Mouse (Mus musculus): Measurements from ENCODE around the gene Ptpn18. TPM values are rescaled to one million over a fixed set of nuclear protein-coding genes. Genes with fewer than 3 reads are reported as not detected.
A peak's percentile ranks its signal among the peaks of the same experiment; 100 is the strongest.

Ptpn18 gene
- polyA plus RNA-seq, 1 experiment = 587 TPM

GRCm38 (mm10) chr1:34485461-34486188, 26.1 kb downstream of the Ptpn18 start:
- DNase-seq (ENCODE audit: low read depth in 1 of 2, low spot score in 2 of 2) = peak; percentile 67 to 74
- Histone ChIP-seq H3K36me3 (ENCODE audit: control insufficient read depth, insufficient read depth, low read length) (no peaks in the 10 kb centered on the region), H3K27ac (ENCODE audit: insufficient read depth, low read length) (peak overlapping the region; percentile 75), H3K4me1 (ENCODE audit: control insufficient read depth, insufficient read depth, insufficient read length) (peaks cover 27% of the 10 kb centered on the region), H3K4me3 (ENCODE audit: extremely low read depth, insufficient read depth, insufficient read length) (peak overlapping the region; percentile 51), H3K27me3 (ENCODE audit: control insufficient read depth, insufficient read depth, low read length) (no peaks in the 10 kb centered on the region)
- 6% methylated on average over 25 of the region's 25 CpGs for WGBS
- TF ChIP-seq POLR2A (IDR thresholded peaks at IDR 0.05; ENCODE audit: low read depth, low read length) = no peak
- TF ChIP-seq CTCF (IDR thresholded peaks at IDR 0.05; ENCODE audit: extremely low read depth, insufficient read depth, insufficient read length, insufficient replicate concordance) = peak; percentile 85; the same call in 1 of the 2 replicates

- Histone ChIP-seq H3K27me3 (ENCODE audit: control insufficient read depth, insufficient read depth, low read length) (no peaks in the 10 kb centered on the region), H3K36me3 (ENCODE audit: control insufficient read depth, insufficient read depth, low read length) (no peaks in the 10 kb centered on the region)
- WGBS = 89% methylated on average over 3 of the region's 3 CpGs
Observed at GRCm38 (mm10) chr1:34487383-34487782, 27.8 kb downstream of the Ptpn18 start.

GRCm38 (mm10) chr1:34489852-34490541, 30.4 kb downstream of the Ptpn18 start:
- no peak for DNase-seq (ENCODE audit: low read depth in 1 of 2, low spot score in 2 of 2)
- H3K4me1 ChIP-seq (ENCODE audit: control insufficient read depth, insufficient read depth, insufficient read length) = peaks cover 4% of the 10 kb centered on the region; the same call in 1 of the 2 replicates
- no peak overlapping the region for H3K4me3 ChIP-seq (ENCODE audit: extremely low read depth, insufficient read depth, insufficient read length)
- no peak overlapping the region for H3K27ac ChIP-seq (ENCODE audit: insufficient read depth, low read length)
- H3K27me3 ChIP-seq (ENCODE audit: control insufficient read depth, insufficient read depth, low read length) = no peaks in the 10 kb centered on the region
- H3K36me3 ChIP-seq (ENCODE audit: control insufficient read depth, insufficient read depth, low read length) = no peaks in the 10 kb centered on the region
- TF ChIP-seq CTCF (IDR thresholded peaks at IDR 0.05; ENCODE audit: extremely low read depth, insufficient read depth, insufficient read length, insufficient replicate concordance) (no peak), POLR2A (IDR thresholded peaks at IDR 0.05; ENCODE audit: low read depth, low read length) (no peak)
- WGBS = 59% methylated on average over 6 of the region's 6 CpGs

More at GRCm38 (mm10) chr1:34487383-34487782, 27.8 kb downstream of the Ptpn18 start:
- Histone ChIP-seq H3K4me1 (ENCODE audit: control insufficient read depth, insufficient read depth, insufficient read length) (peaks cover 14% of the 10 kb centered on the region; the same call in 1 of the 2 replicates), H3K4me3 (ENCODE audit: extremely low read depth, insufficient read depth, insufficient read length) (no peak overlapping the region), H3K27ac (ENCODE audit: insufficient read depth, low read length) (no peak overlapping the region)
- no peak for TF ChIP-seq POLR2A (IDR thresholded peaks at IDR 0.05; ENCODE audit: low read depth, low read length)
- TF ChIP-seq CTCF (IDR thresholded peaks at IDR 0.05; ENCODE audit: extremely low read depth, insufficient read depth, insufficient read length, insufficient replicate concordance) = no peak
- no peak for DNase-seq (ENCODE audit: low read depth in 1 of 2, low spot score in 2 of 2)

- TF ChIP-seq POLR2A (IDR thresholded peaks at IDR 0.05; ENCODE audit: low read depth, low read length) = no peak
- TF ChIP-seq CTCF (IDR thresholded peaks at IDR 0.05; ENCODE audit: extremely low read depth, insufficient read depth, insufficient read length, insufficient replicate concordance) = no peak
- no peaks in the 10 kb centered on the region for H3K27me3 ChIP-seq (ENCODE audit: control insufficient read depth, insufficient read depth, low read length)
- no peaks in the 10 kb centered on the region for H3K4me1 ChIP-seq (ENCODE audit: control insufficient read depth, insufficient read depth, insufficient read length)
- 38% methylated on average over 4 of the region's 4 CpGs for WGBS
- no peak for DNase-seq (ENCODE audit: low read depth in 1 of 2, low spot score in 2 of 2)
- H3K36me3 ChIP-seq (ENCODE audit: control insufficient read depth, insufficient read depth, low read length) = no peaks in the 10 kb centered on the region
- no peak overlapping the region for H3K27ac ChIP-seq (ENCODE audit: insufficient read depth, low read length)
- H3K4me3 ChIP-seq (ENCODE audit: extremely low read depth, insufficient read depth, insufficient read length) = no peak overlapping the region
Observed at GRCm38 (mm10) chr1:34491480-34491879, 31.9 kb downstream of the Ptpn18 start.

GRCm38 (mm10) chr1:34502991-34503390, 43.4 kb downstream of the Ptpn18 start:
- H3K36me3 ChIP-seq (ENCODE audit: control insufficient read depth, insufficient read depth, low read length) = no peaks in the 10 kb centered on the region
- no peaks in the 10 kb centered on the region for H3K27me3 ChIP-seq (ENCODE audit: control insufficient read depth, insufficient read depth, low read length)
- no peak overlapping the region for H3K4me3 ChIP-seq (ENCODE audit: extremely low read depth, insufficient read depth, insufficient read length)
- no peak overlapping the region for H3K27ac ChIP-seq (ENCODE audit: insufficient read depth, low read length)
- TF ChIP-seq POLR2A (IDR thresholded peaks at IDR 0.05; ENCODE audit: low read depth, low read length) (no peak), CTCF (IDR thresholded peaks at IDR 0.05; ENCODE audit: extremely low read depth, insufficient read depth, insufficient read length, insufficient replicate concordance) (no peak)
- DNase-seq (ENCODE audit: low read depth in 1 of 2, low spot score in 2 of 2) = no peak
- H3K4me1 ChIP-seq (ENCODE audit: control insufficient read depth, insufficient read depth, insufficient read length) = 0 out of 2 replicates have a peak, but pooled peaks cover 2% of the 10 kb centered on the region
- WGBS = 85% methylated on average over 3 of the region's 3 CpGs

GRCm38 (mm10) chr1:34505307-34505706, 45.7 kb downstream of the Ptpn18 start:
- 73% methylated on average over 7 of the region's 7 CpGs for WGBS
- DNase-seq (ENCODE audit: low read depth in 1 of 2, low spot score in 2 of 2) = no peak

More at GRCm38 (mm10) chr1:34505307-34505706, 45.7 kb downstream of the Ptpn18 start:
- Histone ChIP-seq H3K27ac (ENCODE audit: insufficient read depth, low read length) (no peak overlapping the region), H3K4me3 (ENCODE audit: extremely low read depth, insufficient read depth, insufficient read length) (no peak overlapping the region), H3K4me1 (ENCODE audit: control insufficient read depth, insufficient read depth, insufficient read length) (peaks cover 2% of the 10 kb centered on the region; the same call in 1 of the 2 replicates), H3K27me3 (ENCODE audit: control insufficient read depth, insufficient read depth, low read length) (no peaks in the 10 kb centered on the region), H3K36me3 (ENCODE audit: control insufficient read depth, insufficient read depth, low read length) (no peaks in the 10 kb centered on the region)
- TF ChIP-seq CTCF (IDR thresholded peaks at IDR 0.05; ENCODE audit: extremely low read depth, insufficient read depth, insufficient read length, insufficient replicate concordance) = no peak
- no peak for TF ChIP-seq POLR2A (IDR thresholded peaks at IDR 0.05; ENCODE audit: low read depth, low read length)
